Mouse (Mus musculus): Measurements from ENCODE around the gene Tnni3k.

DNA sequence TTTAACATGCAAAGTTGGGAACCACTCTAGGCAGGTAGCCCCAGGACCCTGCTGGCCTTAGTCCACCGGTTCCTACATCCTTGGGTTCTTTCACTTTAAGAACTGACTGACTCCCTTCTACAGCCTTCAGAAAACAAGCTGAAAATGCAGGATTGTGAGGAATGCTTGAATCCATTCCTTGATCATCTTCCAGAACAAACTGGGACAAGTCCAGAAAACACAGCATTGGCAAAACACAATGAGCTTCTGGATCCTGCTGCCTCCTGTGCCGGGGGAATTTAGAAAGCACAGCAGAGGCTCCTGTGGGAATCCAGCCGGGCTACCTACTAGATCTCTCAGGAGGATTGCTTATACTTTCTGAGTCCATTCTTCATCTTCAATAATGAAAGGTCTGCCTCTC, 229.5 kb downstream of the Tnni3k start:
- TF ChIP-seq CTCF (IDR thresholded peaks at IDR 0.05; ENCODE audit: borderline replicate concordance, extremely low read depth, insufficient read depth, insufficient read length), result no peak
- TF ChIP-seq POLR2A (IDR thresholded peaks at IDR 0.05; ENCODE audit: borderline replicate concordance, extremely low read depth, insufficient read depth, insufficient read length, poor library complexity, severe bottlenecking), result no peak

Measured in brain, embryonic 14.5 days (tissue).